Mouse (Mus musculus) 3134 (cell line): Measurements from ENCODE around the gene Sh2d3c.

Experiments used
- DNase-seq: peaks from one replicate; pipeline ENCODE4 v3.0.0-alpha.2; 2011; ENCODE audit warnings: low spot score; ENCODE audit not compliant: insufficient read length; ENCODE audit errors: extremely low read depth

Gene Sh2d3c

DNA sequence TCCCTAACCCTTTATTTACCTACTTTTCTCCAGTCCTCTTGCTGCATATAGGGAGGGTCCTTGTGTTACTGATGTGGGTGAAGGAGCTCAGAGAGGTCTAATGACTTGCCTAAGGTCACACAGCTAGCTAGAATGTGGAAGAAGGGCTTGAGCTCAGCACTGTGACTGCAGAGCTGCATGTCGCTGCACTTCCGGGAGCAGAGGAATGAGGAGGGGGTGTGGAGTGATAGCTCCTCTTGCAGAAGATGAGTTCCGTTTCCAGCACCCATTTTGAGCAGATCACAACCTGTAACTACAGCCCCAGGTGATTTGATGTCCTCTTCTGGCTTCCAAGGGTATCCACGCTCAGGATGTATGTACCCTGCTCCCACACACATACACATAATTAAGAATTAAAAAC, 3.3 kb downstream of the Sh2d3c start:
- DNase-seq, result no peak

DNA sequence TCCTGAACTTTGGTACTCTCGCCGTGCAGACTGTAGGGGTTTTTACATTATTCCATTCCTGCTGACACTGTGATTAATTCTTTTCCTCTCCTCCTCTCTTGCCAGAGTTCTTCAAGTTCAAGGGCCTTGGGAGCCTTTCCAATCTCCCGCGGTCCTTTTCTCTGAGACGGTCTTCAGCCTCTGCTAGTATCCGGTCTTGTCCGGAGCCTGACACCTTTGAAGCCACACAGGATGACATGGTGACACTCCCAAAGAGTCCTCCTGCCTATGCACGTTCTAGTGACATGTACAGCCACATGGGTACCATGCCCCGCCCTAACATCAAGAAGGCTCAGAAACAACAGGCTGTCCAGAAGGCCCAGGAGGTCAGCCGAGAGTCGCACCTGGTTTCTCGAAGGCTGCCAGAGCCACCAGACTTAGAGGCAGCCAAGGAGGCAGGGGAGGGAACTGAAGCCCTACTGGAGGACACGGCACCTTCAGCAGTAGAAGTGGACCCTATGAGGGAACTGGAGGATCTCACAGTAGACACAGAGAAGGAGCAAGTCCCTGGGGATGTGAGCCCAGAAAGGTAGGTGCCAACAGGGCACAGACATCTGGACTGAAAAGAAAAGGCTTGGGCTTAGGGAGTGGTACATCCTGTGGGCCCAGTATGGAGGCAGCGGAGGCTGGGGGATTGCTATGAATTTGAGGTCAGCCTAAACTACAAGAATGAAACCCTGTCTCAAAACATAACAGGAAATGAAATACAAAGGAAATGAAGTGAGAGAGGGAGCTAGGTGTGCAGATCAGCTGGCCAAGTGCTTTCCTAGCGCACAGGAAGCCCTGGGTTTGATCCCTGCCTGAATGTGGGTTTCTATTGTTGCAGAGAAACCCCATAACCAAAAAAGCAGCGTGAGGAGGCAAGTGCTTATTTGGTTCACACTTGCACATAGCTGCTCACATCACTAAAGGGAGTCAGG, 4.3 kb downstream of the Sh2d3c start:
- no peak for DNase-seq

DNA sequence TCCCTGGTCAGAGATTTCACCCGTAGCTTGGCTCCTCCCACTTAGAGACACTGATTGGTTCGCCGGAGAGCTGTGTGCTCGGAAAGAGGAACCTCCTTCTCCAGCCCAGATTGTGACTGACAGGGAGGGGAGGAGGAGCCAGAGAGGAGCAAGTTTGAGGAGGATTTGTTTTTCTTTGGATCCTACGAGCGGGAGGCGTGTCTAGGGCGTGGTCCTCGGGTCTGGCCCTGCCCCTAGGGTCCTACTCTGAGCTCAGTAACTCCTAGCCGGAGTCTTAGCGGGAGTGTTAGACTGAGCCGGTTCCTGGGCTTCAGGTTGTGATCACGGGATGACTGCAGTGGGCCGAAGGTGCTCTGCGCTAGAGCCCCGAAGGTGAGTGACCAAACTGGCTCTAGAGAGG, 6.6 kb downstream of the Sh2d3c start:
- peak; percentile 85 for DNase-seq

GRCm38 (mm10) chr2:32728463-32728862, 7.6 kb downstream of the Sh2d3c start:
- no peak for DNase-seq

DNA sequence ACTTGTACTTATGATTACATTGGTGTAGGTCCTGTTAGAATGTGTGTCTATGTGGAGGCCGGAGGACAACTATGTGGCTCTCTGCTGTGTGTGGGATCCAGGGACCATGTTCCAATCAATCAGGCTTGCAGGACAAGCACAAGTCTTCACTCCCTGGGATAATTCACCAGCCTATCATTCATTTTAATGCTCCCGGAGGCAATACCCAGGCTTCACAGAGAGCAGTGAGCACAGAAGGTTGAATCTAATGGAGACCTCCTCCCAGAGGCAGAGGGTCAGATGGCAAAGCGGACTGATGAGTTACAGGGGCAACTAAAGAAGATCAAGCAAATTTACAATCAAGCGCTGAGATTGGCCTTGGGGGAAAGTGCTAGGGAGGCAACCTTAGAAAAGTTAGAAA, 8.7 kb downstream of the Sh2d3c start:
- no peak for DNase-seq

- DNase-seq, result no peak
Observed at GRCm38 (mm10) chr2:32730854-32731253, 10.0 kb downstream of the Sh2d3c start.

DNA sequence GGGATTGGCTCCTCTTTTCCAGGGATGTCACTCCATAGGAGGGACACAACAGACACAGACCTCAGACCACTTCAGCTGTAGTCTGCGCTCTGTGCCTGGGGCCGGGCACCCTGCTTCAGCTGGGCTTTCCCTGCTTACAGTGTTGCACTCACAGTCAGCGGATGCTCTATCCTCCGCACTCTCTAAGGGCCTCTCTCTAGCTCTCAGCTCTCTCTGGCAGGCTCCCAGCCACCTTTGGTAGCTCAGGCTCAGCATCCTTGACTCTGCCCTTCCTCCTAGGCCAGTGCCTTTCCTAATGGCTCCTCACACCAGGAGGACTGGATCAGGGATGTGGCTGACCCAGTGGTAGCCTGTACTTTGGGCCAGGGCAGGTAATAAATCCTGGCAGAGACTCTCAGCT, 11.1 kb downstream of the Sh2d3c start:
- no peak for DNase-seq

GRCm38 (mm10) chr2:32732695-32733094, 11.8 kb downstream of the Sh2d3c start:
- DNase-seq, result no peak

DNA sequence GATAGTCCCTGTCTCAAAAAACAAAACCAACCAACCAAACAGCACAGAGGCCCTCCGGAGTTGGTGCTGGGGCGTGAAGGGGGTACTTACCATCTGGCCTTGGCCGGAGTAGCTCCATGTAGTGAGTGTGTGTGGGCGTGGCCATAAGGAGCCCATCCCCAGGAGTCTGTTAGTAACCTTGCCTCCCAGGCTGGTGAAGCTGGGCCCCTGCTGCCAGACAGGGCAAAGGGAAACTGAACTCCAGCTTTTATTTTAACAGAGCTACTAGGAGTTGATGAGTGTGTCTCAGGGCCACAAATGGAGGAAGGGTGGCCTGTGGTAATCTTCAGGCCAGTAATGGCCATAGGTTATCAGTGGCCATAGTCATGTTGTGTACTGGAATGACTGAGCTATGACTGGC, 13.6 kb downstream of the Sh2d3c start:
- DNase-seq, result no peak

GRCm38 (mm10) chr2:32734933-32735332, 14.1 kb downstream of the Sh2d3c start:
- no peak for DNase-seq

GRCm38 (mm10) chr2:32736306-32736829, 15.5 kb downstream of the Sh2d3c start:
- no peak for DNase-seq

DNA sequence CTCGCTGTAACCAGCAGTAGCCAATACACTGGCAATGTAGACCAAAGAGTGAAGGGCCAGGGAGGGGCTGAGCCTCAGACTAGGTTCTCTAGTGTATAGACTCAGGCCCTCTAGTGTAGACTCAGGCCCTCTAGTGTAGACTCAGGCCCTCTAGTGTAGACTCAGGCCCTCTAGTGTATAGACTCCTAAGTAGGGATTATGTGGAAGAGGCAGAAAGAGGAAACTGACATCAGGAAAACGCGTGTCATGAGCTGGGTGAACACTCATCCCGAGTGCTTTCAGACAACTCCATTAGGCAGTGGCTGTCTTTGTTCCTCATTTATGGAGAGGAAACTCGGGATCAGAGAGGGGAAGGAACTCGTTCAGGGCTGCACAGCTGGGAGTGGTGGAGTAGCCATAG, 16.2 kb downstream of the Sh2d3c start:
- no peak for DNase-seq

DNA sequence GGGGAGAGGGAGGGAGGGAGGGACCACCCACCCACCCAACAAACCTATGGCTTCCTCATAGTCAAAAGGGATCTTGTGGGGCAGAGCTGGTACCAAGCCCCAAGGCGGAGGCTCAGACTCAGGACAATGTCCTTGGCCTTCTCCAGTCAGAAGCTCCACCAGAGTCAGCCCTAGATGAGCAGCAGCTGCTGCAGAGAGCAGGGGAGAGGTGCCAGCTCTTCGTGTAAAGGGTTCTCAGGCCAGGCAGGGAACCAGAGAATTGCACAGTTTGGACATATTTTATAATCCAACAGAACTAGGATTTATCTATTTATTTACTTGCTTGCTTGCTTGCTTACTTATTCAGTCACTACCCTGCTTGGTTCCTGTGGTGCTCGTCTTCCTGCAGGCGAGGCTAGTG, 18.5 kb downstream of the Sh2d3c start:
- DNase-seq, result no peak

GRCm38 (mm10) chr2:32740916-32741272, 20.0 kb downstream of the Sh2d3c start, which contains the start of gene 6330409D20Rik:
6330409D20Rik (minus strand) TSS chr2:32741016.
- no peak for DNase-seq

GRCm38 (mm10) chr2:32741273-32742172, 20.7 kb downstream of the Sh2d3c start:
- DNase-seq, result no peak

DNA sequence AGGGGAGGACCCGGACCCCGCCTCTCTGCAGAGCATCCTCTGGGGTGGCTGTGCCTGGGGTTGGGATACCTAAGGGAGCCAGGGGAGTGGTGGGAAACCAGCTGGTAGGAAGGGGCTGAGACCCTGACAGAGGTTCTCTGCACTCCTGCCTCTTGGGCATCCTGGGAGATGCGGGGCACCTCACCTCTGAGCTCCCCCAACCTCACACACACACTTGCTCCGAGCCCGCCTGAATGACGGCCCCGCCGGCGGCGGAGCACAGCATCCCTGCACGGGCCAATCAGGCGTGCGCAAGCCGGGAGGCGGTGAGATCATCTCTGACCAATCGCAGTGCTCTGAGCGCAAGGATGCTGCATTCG, 21.3 kb downstream of the Sh2d3c start:
- DNase-seq, result no peak

DNA sequence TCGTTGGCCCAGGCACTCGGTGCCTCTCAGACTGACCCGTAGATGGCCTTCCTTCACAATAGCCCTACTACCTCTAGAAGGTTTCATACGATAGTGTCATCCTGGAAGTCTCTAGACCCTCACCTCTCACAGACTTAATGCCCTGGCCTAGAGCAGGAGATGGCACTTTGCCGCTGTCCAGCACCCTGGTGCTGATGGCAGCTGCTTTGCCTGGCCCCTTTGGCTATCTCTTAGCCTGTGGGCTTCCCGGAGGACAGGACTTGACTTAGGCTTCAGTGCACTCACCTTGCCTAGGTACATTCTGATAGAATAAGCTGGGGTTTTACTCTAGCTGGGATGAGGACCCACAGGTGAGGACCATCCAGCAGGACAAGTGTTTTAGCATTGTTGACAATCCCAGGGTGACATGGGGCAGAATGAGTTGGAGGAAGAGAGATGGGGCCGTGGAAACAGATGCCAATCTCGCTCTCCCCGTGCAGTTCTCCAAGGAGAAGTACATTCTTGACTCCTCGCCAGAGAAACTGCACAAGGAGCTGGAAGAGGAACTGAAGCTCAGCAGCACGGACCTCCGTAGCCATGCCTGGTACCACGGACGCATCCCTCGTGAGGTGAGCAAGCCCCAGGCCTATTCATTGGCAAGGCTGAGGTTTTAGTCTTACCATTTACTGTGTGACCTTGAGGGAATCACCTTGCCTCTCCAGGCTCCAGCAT, 23.6 kb downstream of the Sh2d3c start:
- DNase-seq, result no peak

GRCm38 (mm10) chr2:32749082-32749481, 28.2 kb downstream of the Sh2d3c start:
- DNase-seq, result no peak

DNA sequence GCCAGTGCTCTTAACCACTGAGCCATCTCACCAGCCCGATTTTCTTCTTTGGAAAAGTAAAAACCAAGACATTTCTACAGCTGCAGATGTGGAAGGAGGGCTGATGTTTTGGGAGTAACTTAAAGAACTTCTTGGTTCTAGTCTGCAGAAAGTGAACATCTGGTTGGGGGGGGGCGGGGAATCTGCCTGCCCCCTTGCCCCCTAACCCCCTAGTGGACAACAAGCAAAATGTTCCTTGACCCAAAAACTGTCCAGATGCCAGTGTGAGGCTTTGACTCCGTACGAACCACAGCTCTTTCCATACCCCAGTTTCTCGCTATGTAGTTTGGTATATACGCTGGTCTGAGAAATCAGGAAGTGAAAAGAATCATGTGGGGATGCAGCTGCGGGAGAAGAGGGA, 29.3 kb downstream of the Sh2d3c start:
- no peak for DNase-seq

DNA sequence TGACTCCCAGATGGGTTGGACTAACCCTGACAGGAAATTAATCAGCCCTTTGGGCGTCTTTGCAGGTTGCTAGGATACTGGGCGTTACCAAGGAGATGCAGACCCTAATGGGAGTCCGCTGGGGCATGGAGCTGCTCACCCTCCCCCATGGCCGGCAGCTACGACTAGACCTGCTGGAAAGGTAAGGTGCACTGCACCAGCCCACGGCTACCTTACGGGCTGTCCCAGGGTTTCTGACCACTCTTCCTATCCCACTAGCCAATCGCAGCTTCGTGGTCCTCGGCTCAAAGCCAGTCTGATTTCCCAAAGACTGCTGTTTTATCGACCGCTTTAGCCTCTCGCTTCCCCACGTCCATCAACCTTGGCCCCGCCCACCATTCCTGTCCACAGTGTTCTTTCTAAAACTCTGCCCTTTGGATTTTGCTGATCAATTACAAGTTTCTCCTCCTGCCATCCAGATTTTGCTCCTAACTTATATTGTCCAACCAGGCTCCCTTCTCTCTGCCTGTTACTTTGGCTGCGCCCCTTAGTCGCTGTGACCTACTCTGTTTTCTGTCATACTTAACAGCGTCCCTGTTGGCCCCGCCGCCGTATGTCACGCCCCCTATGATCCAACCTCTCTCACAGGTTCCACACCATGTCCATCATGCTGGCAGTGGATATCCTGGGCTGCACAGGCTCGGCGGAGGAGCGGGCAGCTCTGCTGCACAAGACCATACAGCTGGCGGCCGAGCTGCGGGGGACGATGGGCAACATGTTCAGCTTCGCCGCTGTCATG, 30.2 kb downstream of the Sh2d3c start:
- peak; percentile 85 for DNase-seq
